Mouse (Mus musculus): ENCODE measurements around the gene Vangl2. TPM values are rescaled to one million over a fixed set of nuclear protein-coding genes. Genes with fewer than 3 reads are reported as not detected.

Gene Vangl2
- polyA plus RNA-seq, 1 experiment from 2014 or later, result 57.3 TPM

DNA sequence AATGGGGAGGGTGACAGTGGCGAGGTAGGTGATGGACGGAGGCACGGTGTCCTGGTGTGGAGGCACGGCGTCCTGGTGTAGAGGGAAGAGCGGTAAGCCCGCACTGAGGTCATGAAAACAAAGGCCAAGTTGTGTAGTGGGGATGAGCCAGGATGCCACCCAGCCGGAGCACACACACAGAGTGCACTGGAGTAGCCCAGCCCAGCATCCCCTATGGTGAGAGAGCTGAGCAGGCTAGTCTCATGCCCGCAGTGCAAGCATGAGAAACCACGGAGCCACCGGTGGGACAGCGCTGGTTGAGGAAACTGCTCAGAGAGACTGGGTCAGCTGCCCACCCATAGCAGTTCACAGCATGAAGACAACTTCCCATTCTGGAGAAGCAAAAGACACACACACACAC is 26.6 kb downstream of the Vangl2 start:
- Histone ChIP-seq H3K36me3 (ENCODE audit: control insufficient read depth, insufficient read depth, low read length) (peaks cover 46% of the 10 kb centered on the region), H3K4me3 (replicated peaks; ENCODE audit: low read depth, low read length) (no peak overlapping the region), H3K4me1 (ENCODE audit: control insufficient read depth, insufficient read depth, low read length) (peaks cover 3% of the 10 kb centered on the region; the same call in 1 of the 2 replicates), H3K27ac (replicated peaks; ENCODE audit: low read depth, low read length) (peak overlapping the region; percentile 67), H3K27me3 (ENCODE audit: control insufficient read depth, insufficient read depth, low read length) (no peaks in the 10 kb centered on the region), H3K9me3 (ENCODE audit: control insufficient read depth, low read length) (no peaks in the 10 kb centered on the region), H3K9ac (replicated peaks; ENCODE audit: low read length) (no peak overlapping the region), H3K4me2 (ENCODE audit: low read length) (no peak overlapping the region)
- WGBS, result 36% methylated on average over 12 of the region's 12 CpGs
- DNase-seq (no peak), ATAC-seq (ENCODE audit: low FRiP score, low TSS enrichment) (peak; percentile 53)

DNA sequence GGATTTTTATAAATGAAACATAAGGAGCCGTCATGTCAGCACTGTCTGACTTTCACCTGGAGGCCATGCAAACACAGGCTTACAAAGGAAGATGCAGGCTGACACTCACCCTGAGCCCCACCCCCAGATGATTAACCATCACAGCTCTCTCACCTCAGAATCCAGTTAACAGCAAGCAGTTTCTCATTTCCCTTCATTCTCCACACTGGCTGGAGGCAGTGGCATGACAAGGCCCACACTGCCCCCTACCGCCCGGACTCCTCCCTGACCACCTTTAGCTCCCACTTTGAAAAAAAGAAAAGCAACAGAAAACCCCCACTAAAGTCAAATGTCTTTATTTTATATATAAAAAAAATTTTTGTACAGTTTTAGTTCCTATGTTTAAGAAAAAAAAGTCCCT is 27.6 kb downstream of the Vangl2 start:
- no peak overlapping the region for H3K4me2 ChIP-seq (ENCODE audit: low read length)
- H3K27me3 ChIP-seq (ENCODE audit: control insufficient read depth, insufficient read depth, low read length), result no peaks in the 10 kb centered on the region
- no peak overlapping the region for H3K4me3 ChIP-seq (replicated peaks; ENCODE audit: low read depth, low read length)
- peaks cover 36% of the 10 kb centered on the region for H3K36me3 ChIP-seq (ENCODE audit: control insufficient read depth, insufficient read depth, low read length)
- peak; percentile 76 for DNase-seq
- no peak overlapping the region for H3K9ac ChIP-seq (replicated peaks; ENCODE audit: low read length)
- H3K27ac ChIP-seq (replicated peaks; ENCODE audit: low read depth, low read length), result no peak overlapping the region
- no peaks in the 10 kb centered on the region for H3K9me3 ChIP-seq (ENCODE audit: control insufficient read depth, low read length)
- WGBS, result 49% methylated on average over 3 of the region's 3 CpGs
- ATAC-seq (ENCODE audit: low FRiP score, low TSS enrichment), result peak; percentile 48; the same call in 1 of the 2 replicates
- H3K4me1 ChIP-seq (ENCODE audit: control insufficient read depth, insufficient read depth, low read length), result peaks cover 3% of the 10 kb centered on the region; the same call in 1 of the 2 replicates

DNA sequence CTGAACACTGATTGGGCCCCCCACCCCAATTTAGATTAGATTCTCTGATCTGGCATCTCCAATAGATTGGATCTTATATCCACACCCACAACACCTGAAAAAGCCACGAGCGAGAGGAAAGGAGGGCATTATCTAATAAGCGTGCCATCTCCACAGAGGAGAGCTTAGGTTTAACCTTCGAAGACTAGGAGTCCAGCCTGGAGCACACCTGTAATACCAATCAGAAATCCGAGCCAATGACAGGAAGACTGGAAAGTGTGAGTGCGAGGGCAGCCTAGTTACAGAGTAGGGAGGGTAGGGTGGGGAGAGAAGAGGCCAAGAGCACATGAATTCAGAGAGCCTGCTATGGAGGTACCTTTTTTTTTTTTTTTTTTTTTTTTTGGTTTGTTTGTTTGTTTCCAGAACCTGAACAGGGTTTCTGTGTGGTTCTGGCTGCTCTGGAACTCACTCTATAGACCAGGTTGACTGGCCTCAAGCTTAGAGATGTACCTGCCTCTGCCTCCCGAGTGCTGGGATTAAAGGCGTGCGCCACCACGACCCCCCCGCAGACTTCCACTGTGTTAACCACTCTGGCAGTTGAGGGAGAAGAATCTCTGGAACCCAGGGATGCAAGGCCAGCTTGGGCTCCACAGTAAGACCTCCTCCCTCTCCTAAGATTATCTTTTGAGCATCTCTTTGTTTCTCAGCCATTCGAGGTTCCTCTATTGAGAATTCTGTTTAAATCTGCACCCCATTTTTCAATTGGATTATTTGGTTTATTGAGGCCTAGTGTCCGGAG is 29.2 kb downstream of the Vangl2 start:
- Histone ChIP-seq H3K9ac (replicated peaks; ENCODE audit: low read length) (no peak overlapping the region), H3K36me3 (ENCODE audit: control insufficient read depth, insufficient read depth, low read length) (peaks cover 19% of the 10 kb centered on the region), H3K27me3 (ENCODE audit: control insufficient read depth, insufficient read depth, low read length) (no peaks in the 10 kb centered on the region), H3K9me3 (ENCODE audit: control insufficient read depth, low read length) (no peaks in the 10 kb centered on the region), H3K4me3 (replicated peaks; ENCODE audit: low read depth, low read length) (no peak overlapping the region), H3K4me1 (ENCODE audit: control insufficient read depth, insufficient read depth, low read length) (peaks cover 3% of the 10 kb centered on the region; the same call in 1 of the 2 replicates), H3K4me2 (ENCODE audit: low read length) (no peak overlapping the region), H3K27ac (replicated peaks; ENCODE audit: low read depth, low read length) (no peak overlapping the region)
- DNase-seq (no peak), ATAC-seq (ENCODE audit: low FRiP score, low TSS enrichment) (no peak)
- 94% methylated on average over 13 of the region's 13 CpGs for WGBS

DNA sequence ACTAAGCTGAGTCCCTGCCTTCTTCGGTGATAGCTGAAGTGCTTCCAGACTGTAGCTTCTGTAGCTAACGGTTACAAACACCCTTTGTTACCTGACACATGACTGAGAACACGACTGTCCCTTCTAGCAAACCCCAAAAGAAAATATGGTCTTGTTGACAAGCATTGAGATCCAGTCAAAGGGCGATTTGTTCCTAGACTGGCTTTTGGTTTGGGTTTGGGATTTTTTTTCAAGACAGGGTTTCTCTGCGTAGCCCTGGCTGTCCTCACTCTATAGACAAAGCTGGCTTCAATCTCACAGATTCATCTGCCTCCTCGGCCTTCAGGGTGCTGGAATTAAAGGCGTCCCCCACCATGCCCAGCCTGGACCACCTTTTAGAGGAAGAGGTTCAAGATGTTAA is 31.5 kb downstream of the Vangl2 start:
- no peak overlapping the region for H3K27ac ChIP-seq (replicated peaks; ENCODE audit: low read depth, low read length)
- H3K27me3 ChIP-seq (ENCODE audit: control insufficient read depth, insufficient read depth, low read length), result no peaks in the 10 kb centered on the region
- H3K36me3 ChIP-seq (ENCODE audit: control insufficient read depth, insufficient read depth, low read length), result peaks cover 2% of the 10 kb centered on the region; the same call in 1 of the 2 replicates
- WGBS, result 79% methylated on average over 7 of the region's 7 CpGs
- ATAC-seq (ENCODE audit: low FRiP score, low TSS enrichment) (no peak), DNase-seq (no peak)
- H3K9me3 ChIP-seq (ENCODE audit: control insufficient read depth, low read length), result no peaks in the 10 kb centered on the region
- no peaks in the 10 kb centered on the region for H3K4me1 ChIP-seq (ENCODE audit: control insufficient read depth, insufficient read depth, low read length)
- no peak overlapping the region for H3K9ac ChIP-seq (replicated peaks; ENCODE audit: low read length)
- H3K4me3 ChIP-seq (replicated peaks; ENCODE audit: low read depth, low read length), result no peak overlapping the region
- H3K4me2 ChIP-seq (ENCODE audit: low read length), result no peak overlapping the region

DNA sequence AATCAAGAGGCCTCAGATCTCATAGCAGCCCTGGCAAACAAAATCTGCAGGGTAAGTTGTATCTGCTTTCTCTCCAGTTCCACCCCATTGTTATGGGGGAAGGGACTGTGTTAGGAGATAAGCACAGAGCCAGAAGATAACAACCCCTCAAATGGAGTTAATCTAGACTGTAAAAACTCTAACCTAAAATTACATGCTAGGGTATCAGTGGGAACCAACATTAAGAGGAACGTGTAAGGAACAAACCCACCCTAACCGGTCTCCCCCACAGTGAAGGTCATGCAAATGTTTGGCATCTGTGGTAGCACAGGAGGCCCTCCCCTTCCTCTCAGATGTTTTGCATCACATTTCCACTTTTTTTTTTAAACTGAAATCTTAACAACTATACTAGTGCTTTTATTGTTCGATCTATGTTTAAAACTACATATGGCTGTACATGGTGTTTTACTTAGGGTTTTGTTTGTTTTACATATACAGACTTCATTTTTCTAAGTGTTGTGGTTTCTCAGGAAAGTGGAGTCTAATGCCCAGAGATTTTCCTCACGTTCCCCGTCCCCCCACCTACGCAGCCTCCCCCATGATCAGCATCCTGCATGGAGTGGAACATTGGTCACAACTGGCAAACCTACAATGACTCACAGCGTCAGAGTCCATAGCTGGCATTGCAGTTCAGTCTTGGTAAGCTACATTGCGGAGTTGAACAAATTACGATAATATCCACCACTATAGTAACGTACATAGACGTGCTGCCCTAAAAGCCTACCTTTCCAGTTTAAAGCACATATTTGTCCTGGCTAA is 33.1 kb downstream of the Vangl2 start:
- no peaks in the 10 kb centered on the region for H3K9me3 ChIP-seq (ENCODE audit: control insufficient read depth, low read length)
- ATAC-seq (ENCODE audit: low FRiP score, low TSS enrichment), result no peak

DNA sequence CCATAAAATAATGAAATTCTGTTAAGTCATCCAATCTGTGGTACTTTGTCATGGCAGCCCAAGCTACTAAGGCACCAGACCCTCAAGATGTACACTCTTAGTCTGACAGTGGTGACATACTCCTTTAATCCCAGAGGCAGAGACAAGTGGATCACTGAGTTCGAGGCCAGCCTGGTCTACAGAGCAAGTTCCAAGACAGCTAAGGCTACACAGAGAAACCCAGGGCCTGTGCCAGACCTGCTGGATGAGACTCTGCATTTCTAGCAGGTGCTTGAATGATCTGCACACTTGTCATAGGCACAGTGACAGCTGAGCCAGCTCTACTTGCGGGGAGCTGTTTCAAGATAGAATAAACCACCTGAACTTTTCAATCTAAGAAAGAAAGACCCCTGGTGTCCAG is 33.7 kb downstream of the Vangl2 start:
- Histone ChIP-seq H3K27ac (replicated peaks; ENCODE audit: low read depth, low read length) (no peak overlapping the region), H3K9me3 (ENCODE audit: control insufficient read depth, low read length) (no peaks in the 10 kb centered on the region), H3K4me1 (ENCODE audit: control insufficient read depth, insufficient read depth, low read length) (no peaks in the 10 kb centered on the region), H3K36me3 (ENCODE audit: control insufficient read depth, insufficient read depth, low read length) (no peaks in the 10 kb centered on the region), H3K4me2 (ENCODE audit: low read length) (no peak overlapping the region), H3K4me3 (replicated peaks; ENCODE audit: low read depth, low read length) (no peak overlapping the region), H3K27me3 (ENCODE audit: control insufficient read depth, insufficient read depth, low read length) (no peaks in the 10 kb centered on the region), H3K9ac (replicated peaks; ENCODE audit: low read length) (no peak overlapping the region)
- DNase-seq, result no peak
- no peak for ATAC-seq (ENCODE audit: low FRiP score, low TSS enrichment)
- WGBS, result 95% methylated on average over 2 of the region's 2 CpGs

More for the DNA sequence above, 33.1 kb downstream of the Vangl2 start:
- H3K27ac ChIP-seq (replicated peaks; ENCODE audit: low read depth, low read length), result no peak overlapping the region
- no peaks in the 10 kb centered on the region for H3K4me1 ChIP-seq (ENCODE audit: control insufficient read depth, insufficient read depth, low read length)
- no peak overlapping the region for H3K9ac ChIP-seq (replicated peaks; ENCODE audit: low read length)
- WGBS, result 91% methylated on average over 11 of the region's 11 CpGs
- no peak overlapping the region for H3K4me3 ChIP-seq (replicated peaks; ENCODE audit: low read depth, low read length)
- no peak for DNase-seq
- H3K4me2 ChIP-seq (ENCODE audit: low read length), result no peak overlapping the region
- H3K27me3 ChIP-seq (ENCODE audit: control insufficient read depth, insufficient read depth, low read length), result no peaks in the 10 kb centered on the region
- H3K36me3 ChIP-seq (ENCODE audit: control insufficient read depth, insufficient read depth, low read length), result no peaks in the 10 kb centered on the region

DNA sequence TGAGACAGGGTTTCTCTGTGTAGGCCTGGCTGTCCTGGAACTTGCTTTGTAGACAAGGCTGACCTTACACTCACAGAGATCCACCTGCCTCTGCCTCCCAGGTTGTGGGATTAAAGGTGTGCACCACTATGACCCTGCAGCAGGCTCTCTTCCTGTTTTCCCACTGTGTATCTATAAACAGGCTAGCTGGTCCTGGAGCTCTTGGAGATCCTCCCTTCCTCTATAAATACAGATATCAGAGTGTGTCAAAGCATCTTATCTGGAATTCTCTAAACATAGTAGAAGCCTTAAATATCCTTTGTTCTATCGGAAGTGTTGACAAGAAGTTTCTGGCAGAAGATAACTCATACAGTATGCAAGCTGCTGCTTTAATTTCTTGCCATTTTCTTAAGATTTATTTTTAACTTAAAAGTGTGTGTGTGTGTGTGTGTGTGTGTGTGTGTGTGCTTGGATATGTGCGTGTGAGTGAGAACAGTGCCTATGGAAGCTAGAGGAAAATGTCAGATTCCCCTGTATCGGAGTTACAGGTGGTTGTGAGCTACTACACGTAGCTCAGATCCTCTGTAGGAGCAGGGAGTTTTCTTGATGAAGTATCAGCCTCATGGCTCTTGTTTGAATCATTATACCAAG is 35.2 kb downstream of the Vangl2 start:
- ATAC-seq (ENCODE audit: low FRiP score, low TSS enrichment) (no peak), DNase-seq (no peak)
- Histone ChIP-seq H3K9ac (replicated peaks; ENCODE audit: low read length) (no peak overlapping the region), H3K4me1 (ENCODE audit: control insufficient read depth, insufficient read depth, low read length) (no peaks in the 10 kb centered on the region), H3K27ac (replicated peaks; ENCODE audit: low read depth, low read length) (no peak overlapping the region), H3K36me3 (ENCODE audit: control insufficient read depth, insufficient read depth, low read length) (no peaks in the 10 kb centered on the region), H3K9me3 (ENCODE audit: control insufficient read depth, low read length) (no peaks in the 10 kb centered on the region), H3K27me3 (ENCODE audit: control insufficient read depth, insufficient read depth, low read length) (no peaks in the 10 kb centered on the region), H3K4me2 (ENCODE audit: low read length) (no peak overlapping the region), H3K4me3 (replicated peaks; ENCODE audit: low read depth, low read length) (no peak overlapping the region)
- 85% methylated on average over 4 of the region's 4 CpGs for WGBS

DNA sequence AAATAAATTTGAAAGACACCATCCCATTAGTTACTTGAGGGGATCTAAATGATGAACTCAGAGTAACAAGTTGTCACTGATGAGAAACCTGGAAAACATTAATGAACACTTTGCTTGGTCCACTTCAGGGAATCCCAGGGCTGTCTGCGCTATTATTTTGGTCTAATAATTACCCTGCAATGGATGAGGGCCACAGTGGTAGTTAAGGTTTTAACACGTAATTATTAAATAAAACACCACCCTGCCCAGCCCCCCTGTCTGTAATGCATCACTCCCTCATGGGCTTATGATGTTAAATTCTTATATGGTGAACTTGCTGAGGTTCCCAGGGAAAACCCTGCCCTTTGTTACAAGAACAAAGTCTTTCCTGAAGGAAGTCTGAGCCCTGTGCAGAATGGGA is 36.4 kb downstream of the Vangl2 start:
- DNase-seq, result no peak
- ATAC-seq (ENCODE audit: low FRiP score, low TSS enrichment), result no peak
- 95% methylated on average over 2 of the region's 2 CpGs for WGBS

More for the DNA sequence above, 36.4 kb downstream of the Vangl2 start:
- Histone ChIP-seq H3K4me2 (ENCODE audit: low read length) (no peak overlapping the region), H3K27me3 (ENCODE audit: control insufficient read depth, insufficient read depth, low read length) (no peaks in the 10 kb centered on the region), H3K4me3 (replicated peaks; ENCODE audit: low read depth, low read length) (no peak overlapping the region), H3K9me3 (ENCODE audit: control insufficient read depth, low read length) (0 out of 2 replicates have a peak, but pooled peaks cover 3% of the 10 kb centered on the region), H3K27ac (replicated peaks; ENCODE audit: low read depth, low read length) (no peak overlapping the region), H3K9ac (replicated peaks; ENCODE audit: low read length) (no peak overlapping the region), H3K36me3 (ENCODE audit: control insufficient read depth, insufficient read depth, low read length) (no peaks in the 10 kb centered on the region), H3K4me1 (ENCODE audit: control insufficient read depth, insufficient read depth, low read length) (no peaks in the 10 kb centered on the region)
